Mouse (Mus musculus): ENCODE data around the gene Sp1. TPM values are rescaled to one million over a fixed set of nuclear protein-coding genes. Genes with fewer than 3 reads are reported as not detected.

The Sp1 gene
- polyA plus RNA-seq, 1 experiment = 13.8 TPM

- 85% methylated on average over 2 of the region's 2 CpGs for WGBS
- Histone ChIP-seq H3K27ac (ENCODE audit: insufficient read depth, low read depth, low read length) (no peak overlapping the region), H3K4me1 (ENCODE audit: control insufficient read depth, insufficient read depth, insufficient read length, low read length) (peaks cover 4% of the 10 kb centered on the region; the same call in 1 of the 2 replicates), H3K36me3 (ENCODE audit: control insufficient read depth, insufficient read depth, low read length) (peaks cover 45% of the 10 kb centered on the region), H3K27me3 (ENCODE audit: control insufficient read depth, insufficient read depth, low read length) (no peaks in the 10 kb centered on the region), H3K4me3 (ENCODE audit: low read depth, low read length) (no peak overlapping the region)
- TF ChIP-seq POLR2A (IDR thresholded peaks at IDR 0.05; ENCODE audit: low read depth, low read length) (no peak), CTCF (IDR thresholded peaks at IDR 0.05; ENCODE audit: extremely low read depth, insufficient read length, insufficient replicate concordance, low read depth, low read length) (no peak)
These were observed 68.6 kb downstream of the Sp1 start for GRCm38 (mm10) chr15:102474520-102474919.

GRCm38 (mm10) chr15:102483136-102483535 is 77.2 kb downstream of the Sp1 start:
- 93% methylated on average over 3 of the region's 3 CpGs for WGBS
- H3K4me1 ChIP-seq (ENCODE audit: control insufficient read depth, insufficient read depth, insufficient read length, low read length) = no peaks in the 10 kb centered on the region
- no peak overlapping the region for H3K27ac ChIP-seq (ENCODE audit: insufficient read depth, low read depth, low read length)
- H3K27me3 ChIP-seq (ENCODE audit: control insufficient read depth, insufficient read depth, low read length) = no peaks in the 10 kb centered on the region
- H3K4me3 ChIP-seq (ENCODE audit: low read depth, low read length) = no peak overlapping the region
- TF ChIP-seq CTCF (IDR thresholded peaks at IDR 0.05; ENCODE audit: extremely low read depth, insufficient read length, insufficient replicate concordance, low read depth, low read length) (no peak), POLR2A (IDR thresholded peaks at IDR 0.05; ENCODE audit: low read depth, low read length) (no peak)
- H3K36me3 ChIP-seq (ENCODE audit: control insufficient read depth, insufficient read depth, low read length) = peaks cover 67% of the 10 kb centered on the region

GRCm38 (mm10) chr15:102485853-102486252 is 79.9 kb downstream of the Sp1 start:
- 90% methylated on average over 12 of the region's 12 CpGs for whole genome bisulfite sequencing
- TF ChIP-seq POLR2A (IDR thresholded peaks at IDR 0.05; ENCODE audit: low read depth, low read length) (no peak), CTCF (IDR thresholded peaks at IDR 0.05; ENCODE audit: extremely low read depth, insufficient read length, insufficient replicate concordance, low read depth, low read length) (no peak)
- Histone ChIP-seq H3K36me3 (ENCODE audit: control insufficient read depth, insufficient read depth, low read length) (peaks cover 67% of the 10 kb centered on the region), H3K4me1 (ENCODE audit: control insufficient read depth, insufficient read depth, insufficient read length, low read length) (no peaks in the 10 kb centered on the region), H3K4me3 (ENCODE audit: low read depth, low read length) (no peak overlapping the region), H3K27ac (ENCODE audit: insufficient read depth, low read depth, low read length) (no peak overlapping the region), H3K27me3 (ENCODE audit: control insufficient read depth, insufficient read depth, low read length) (no peaks in the 10 kb centered on the region)

Other genes starting within 250 kb of the Sp1 start
- 5.7 and 13.4 TPM in 2 replicates for gene Zfp740, start 202.9 kb upstream of the Sp1 start, polyA plus RNA-seq (2012; rRNA removed)
- 12.7 and 21.1 TPM in 2 replicates for gene Csad, start 201.4 kb upstream of the Sp1 start, polyA plus RNA-seq (2012; rRNA removed)
- gene Itgb7, start 174.2 kb upstream of the Sp1 start, polyA plus RNA-seq (2012; rRNA removed) = 16.4 and 23.2 TPM in 2 replicates
- 5.9 and 6.7 TPM in 2 replicates for gene Rarg, start 148.6 kb upstream of the Sp1 start, polyA plus RNA-seq (2012; rRNA removed)
- gene Gm9918, start 135.6 kb upstream of the Sp1 start, polyA plus RNA-seq (2012; rRNA removed) = not detected in 2 replicates
- gene Mfsd5, start 126.7 kb upstream of the Sp1 start, polyA plus RNA-seq (2012; rRNA removed) = 38.0 and 67.0 TPM in 2 replicates
- 3.6 and 5.8 TPM in 2 replicates for gene Espl1, start 109.9 kb upstream of the Sp1 start, polyA plus RNA-seq (2012; rRNA removed)
- 41.8 and 47.8 TPM in 2 replicates for gene Pfdn5, start 80.0 kb upstream of the Sp1 start, polyA plus RNA-seq (2012; rRNA removed)
- gene Myg1, start 74.4 kb upstream of the Sp1 start, polyA plus RNA-seq (2012; rRNA removed) = 15.9 and 30.0 TPM in 2 replicates
- 10.2 and 20.3 TPM in 2 replicates for gene Aaas, start 55.4 kb upstream of the Sp1 start, polyA plus RNA-seq (2012; rRNA removed)
- not detected in 2 replicates for gene Sp7, start 39.0 kb upstream of the Sp1 start, polyA plus RNA-seq (2012; rRNA removed)
- gene Amhr2, start 39.2 kb downstream of the Sp1 start, polyA plus RNA-seq (2012; rRNA removed) = 0.18 and 2.7 TPM in 2 replicates
- 351 and 585 TPM in 2 replicates for gene Prr13, start 52.9 kb downstream of the Sp1 start, polyA plus RNA-seq (2012; rRNA removed)
- 215 and 442 TPM in 2 replicates for gene Pcbp2, start 64.4 kb downstream of the Sp1 start, polyA plus RNA-seq (2012; rRNA removed)
- not detected in 2 replicates for gene Gm10337, start 97.6 kb downstream of the Sp1 start, polyA plus RNA-seq (2012; rRNA removed)
- 1.4 and 2.1 TPM in 2 replicates for gene Map3k12, start 110.9 kb downstream of the Sp1 start, polyA plus RNA-seq (2012; rRNA removed)
- gene Tarbp2, start 112.0 kb downstream of the Sp1 start, polyA plus RNA-seq (2012; rRNA removed) = 43.2 and 71.1 TPM in 2 replicates
- gene Npff, start 118.8 kb downstream of the Sp1 start, polyA plus RNA-seq (2012; rRNA removed) = 2.3 and 2.7 TPM in 2 replicates
- not detected in 2 replicates for gene Gm28047, start 218.9 kb downstream of the Sp1 start, polyA plus RNA-seq (2012; rRNA removed)
- gene Atf7, start 219.3 kb downstream of the Sp1 start, polyA plus RNA-seq (2012; rRNA removed) = 20.4 and 38.6 TPM in 2 replicates